Mouse (Mus musculus): ENCODE results near the gene Ube2e3.

Ube2e3 gene

DNA sequence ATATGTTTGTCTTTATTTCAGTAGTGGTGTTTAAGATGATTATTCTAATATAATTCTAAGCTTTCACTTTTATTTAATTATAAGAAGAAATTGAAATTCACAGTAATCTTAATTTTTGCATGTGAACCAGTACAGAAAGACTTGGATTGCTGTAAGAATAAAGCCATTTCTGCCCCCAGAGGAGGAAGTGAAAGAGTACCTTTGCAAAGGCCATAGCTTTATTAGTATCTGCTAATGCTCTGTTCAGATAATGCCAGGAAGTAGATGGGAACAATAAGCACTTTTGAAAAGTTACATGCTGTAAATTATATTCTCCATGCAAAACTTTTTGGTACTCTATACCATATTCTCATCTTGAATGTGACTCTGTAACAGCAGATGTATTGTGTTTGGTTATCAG is 8.1 kb downstream of the Ube2e3 start:
- intact Hi-C loops (cut with DNase I), result no loop called here

DNA sequence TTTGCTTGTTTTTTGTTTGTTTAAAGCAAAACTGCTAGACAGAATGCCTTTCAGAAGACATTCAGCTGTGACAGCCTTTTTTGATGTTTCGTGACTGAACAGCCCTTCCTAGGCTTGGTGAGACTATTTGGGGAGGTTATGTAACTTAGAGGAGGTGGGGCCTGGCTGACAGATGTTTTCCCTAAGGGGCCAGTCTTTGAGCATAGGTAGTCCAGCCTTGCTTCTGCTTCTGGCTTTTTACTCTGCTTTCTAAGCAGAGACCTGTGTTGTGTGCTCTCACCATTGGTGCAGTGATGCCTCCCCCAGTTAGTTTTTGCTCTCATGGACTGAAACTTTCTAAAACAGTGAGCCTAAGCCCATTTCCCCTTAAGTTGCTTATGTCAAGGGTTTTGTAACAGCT is 14.1 kb downstream of the Ube2e3 start:
- intact Hi-C loops (cut with DNase I), result no loop called here

- intact Hi-C loops (cut with DNase I), result no loop called here
Measured at GRCm38 (mm10) chr2:78882743-78883433, 15.0 kb downstream of the Ube2e3 start.

GRCm38 (mm10) chr2:78886446-78886845 is 18.5 kb downstream of the Ube2e3 start:
- intact Hi-C loops (cut with DNase I), result no loop called here

DNA sequence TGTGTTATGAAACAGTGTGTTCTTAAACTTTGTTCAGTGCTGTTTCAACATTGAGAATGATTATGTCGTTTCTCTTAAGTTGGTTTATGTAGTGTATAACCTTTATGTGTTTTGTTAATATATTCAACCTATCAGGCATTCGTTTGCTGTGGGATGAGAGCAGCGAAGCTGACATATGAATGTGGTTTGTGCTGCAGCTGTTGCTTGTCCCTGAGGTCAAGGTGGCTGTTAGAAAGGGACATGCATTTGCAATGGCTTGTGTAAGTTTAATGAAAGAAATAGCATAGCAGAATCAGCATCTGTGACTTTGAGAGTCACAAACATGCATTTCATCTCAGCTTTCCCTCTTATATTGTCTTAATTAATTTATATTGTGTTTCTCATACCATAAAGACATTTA is 20.3 kb downstream of the Ube2e3 start:
- intact Hi-C loops (cut with DNase I), result no loop called here

DNA sequence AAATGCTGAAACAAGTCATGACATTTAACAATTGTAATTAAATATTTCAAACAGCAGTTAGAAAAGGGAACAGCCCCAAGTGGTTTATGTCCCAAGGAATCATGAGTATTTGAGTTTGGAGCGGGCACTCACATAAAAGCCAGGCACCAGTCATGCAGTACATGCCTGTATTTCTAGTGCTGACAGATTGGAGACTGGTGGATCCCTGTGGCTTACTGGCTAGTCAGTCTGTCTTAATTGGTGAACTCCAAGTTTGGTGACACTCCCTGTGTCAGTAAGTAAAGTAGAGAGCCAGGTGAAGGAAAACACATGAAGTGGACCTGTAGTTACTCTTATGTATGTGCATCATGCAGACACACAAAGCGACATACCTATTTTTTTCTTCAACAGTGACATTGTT is 27.3 kb downstream of the Ube2e3 start:
- intact Hi-C loops (cut with DNase I), result no loop called here

DNA sequence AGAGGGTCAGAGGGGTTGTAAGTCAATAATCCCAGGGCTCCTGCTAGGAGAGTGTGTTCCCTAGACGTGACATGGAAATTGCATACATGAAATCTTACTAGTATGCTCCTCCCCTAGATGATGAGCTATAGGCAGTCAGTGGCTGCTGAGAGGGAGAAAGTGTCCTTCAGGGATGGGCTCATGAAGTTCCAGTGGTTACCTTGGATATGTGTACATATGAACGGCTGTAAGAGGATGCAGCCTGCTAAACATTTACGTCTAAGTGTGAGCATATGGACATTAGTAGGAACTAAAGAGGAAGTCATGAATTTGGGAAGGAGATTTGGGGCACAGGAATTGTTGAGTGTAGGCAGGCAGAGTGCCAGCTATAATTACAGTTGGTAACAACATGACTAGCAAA is 38.0 kb downstream of the Ube2e3 start:
- intact Hi-C loops (cut with DNase I), result no loop called here

DNA sequence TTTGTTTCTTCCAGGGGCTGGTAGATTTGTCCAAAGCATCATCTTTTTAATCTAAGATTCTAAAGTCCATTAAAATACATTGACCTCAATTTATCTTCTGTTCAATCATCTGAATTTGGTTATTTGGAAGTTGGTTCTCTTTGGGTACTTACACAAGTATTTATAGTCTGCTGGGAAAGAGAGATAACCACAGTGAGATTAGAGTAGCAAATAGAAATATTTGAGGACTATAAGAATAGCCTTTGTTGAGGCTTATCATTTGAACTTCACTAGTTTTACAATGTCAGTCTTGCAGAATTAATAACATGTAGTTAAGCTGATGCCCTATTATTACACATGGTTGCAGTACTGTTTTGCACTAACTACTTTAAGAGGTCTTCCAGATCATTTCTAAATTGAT is 43.6 kb downstream of the Ube2e3 start:
- intact Hi-C loops (cut with DNase I), result loop anchor here (5.0 kb wide), 1 partner anchor 39 kb away; no protein-coding TSS in a partner anchor

GRCm38 (mm10) chr2:78914861-78915260 is 46.9 kb downstream of the Ube2e3 start:
- intact Hi-C loops (cut with DNase I), result loop anchor here (5.0 kb wide), 1 partner anchor 43 kb away; no protein-coding TSS in a partner anchor

- intact Hi-C loops (cut with DNase I), result no loop called here
Measured at GRCm38 (mm10) chr2:78922980-78923674, 55.2 kb downstream of the Ube2e3 start.

DNA sequence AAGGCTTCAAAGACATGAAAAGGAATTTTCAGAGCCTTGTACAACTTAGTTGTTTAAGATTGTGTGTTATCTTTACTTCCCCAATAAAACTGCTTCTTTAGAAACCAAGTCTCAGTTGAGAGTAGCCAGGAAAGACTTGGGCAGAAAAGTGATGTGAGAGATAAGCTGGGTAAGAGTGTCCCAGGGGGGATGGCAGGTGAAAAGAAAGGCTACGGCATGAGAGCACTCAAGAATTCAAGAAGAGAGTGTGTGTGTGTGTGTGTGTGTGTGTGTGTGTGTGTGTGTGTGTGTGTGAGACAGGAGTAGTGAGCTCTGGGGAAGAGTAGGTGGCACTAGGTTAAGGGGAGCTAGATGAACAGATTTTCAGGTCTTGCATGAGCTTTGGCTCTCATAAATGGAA is 57.9 kb downstream of the Ube2e3 start:
- intact Hi-C loops (cut with DNase I), result no loop called here

DNA sequence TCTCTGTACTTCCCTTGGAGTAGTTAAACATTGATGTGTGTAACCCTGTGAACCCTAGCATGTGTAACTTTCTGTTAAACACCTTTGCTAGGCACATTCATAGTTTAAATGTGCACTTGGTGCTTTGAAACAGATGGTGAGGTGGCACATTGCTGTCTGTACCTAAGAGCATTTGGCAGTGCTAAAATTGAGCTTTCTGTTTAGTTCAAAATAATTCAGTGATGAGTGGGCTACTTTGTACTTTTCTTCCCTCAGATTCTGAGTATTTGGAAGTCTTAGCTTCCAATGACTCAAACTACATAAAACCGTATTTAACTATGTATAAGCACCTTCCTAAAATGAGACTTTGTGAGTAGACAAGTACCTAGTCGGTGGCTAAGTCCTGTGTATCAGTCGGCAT is 59.7 kb downstream of the Ube2e3 start:
- intact Hi-C loops (cut with DNase I), result no loop called here

DNA sequence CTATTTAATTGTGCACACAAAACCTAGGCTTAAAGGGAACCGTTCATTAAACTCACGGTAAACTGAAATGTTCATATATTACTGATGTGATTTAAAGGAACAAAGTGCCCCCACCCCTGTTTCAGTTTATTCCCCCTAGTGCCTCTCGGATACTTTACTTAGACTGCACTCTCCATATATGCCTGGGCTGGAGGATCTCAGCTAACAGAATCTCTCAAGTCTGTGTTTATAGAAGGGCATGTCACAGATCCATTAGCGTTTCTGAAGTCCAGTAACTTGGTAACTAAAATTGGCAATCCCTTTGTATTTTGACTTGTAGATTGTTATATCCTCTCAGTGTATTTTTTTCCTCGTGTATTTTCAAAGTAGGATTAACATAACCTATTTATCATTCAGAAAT is 60.2 kb downstream of the Ube2e3 start:
- intact Hi-C loops (cut with DNase I), result no loop called here

GRCm38 (mm10) chr2:78931358-78931757 is 63.4 kb downstream of the Ube2e3 start:
- intact Hi-C loops (cut with DNase I), result no loop called here

DNA sequence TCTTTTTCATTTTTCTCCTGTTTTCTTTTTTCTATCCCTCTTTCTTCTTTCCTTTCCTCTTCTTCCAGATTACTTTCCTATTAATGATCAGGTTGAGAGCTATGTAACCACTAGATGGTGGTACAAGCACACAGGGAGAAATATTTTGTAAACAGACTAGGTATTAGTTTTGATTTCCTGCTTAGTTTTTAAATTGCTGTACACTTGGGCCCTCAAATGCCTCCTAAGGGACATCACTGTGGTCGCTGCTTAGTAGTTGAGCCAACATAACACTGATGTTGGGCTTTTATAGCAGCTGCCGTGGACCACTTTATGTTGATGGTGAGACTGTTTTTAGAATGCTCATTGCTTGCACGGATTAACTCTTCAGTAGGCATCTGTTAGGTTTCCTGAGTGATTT is 91.5 kb downstream of the Ube2e3 start:
- intact Hi-C loops (cut with DNase I), result loop anchor here (2.0 to 5.0 kb wide), 2 partner anchors 305 to 538 kb away; no protein-coding TSS in a partner anchor

GRCm38 (mm10) chr2:78960288-78960687 is 92.4 kb downstream of the Ube2e3 start:
- intact Hi-C loops (cut with DNase I), result no loop called here

DNA sequence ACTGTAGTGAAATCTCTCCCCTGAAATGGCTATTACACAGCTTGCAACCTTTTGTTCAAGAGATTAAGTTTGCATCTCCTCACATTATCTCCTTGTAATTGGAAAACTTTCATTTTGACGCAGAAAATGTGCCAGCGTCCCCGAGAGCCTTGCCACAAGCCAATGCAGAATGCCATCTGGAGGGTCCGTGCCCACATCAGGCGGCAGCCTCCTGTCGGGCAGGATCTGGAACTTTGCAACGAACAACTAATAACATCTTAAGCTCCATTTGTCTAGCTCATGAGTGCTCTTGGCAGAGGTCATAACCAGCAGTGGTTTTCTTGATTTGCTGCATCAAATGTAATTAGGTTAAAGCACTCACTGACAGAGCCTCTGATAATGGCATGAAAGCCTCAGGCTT is 93.1 kb downstream of the Ube2e3 start:
- intact Hi-C loops (cut with DNase I), result no loop called here

- intact Hi-C loops (cut with DNase I), result no loop called here
Measured at GRCm38 (mm10) chr2:78961580-78961979, 93.7 kb downstream of the Ube2e3 start.

DNA sequence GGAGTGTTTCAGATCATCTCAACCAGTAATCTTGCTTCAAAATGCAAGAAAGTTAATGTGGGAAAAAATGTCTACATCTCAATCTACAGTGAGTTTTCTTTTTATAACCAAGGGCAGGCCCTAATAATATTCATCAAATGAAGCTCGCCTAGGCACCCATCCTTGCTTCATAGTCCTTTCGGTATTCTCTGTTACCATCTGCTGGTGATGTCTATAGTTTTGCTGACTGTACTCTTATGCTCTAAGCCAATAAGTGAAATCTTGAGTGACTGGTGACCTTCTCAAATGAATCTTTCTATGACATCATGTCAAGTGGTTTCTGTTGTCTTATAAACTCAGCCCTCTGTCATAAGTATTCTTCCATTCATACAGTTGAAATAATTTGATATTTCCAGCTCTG is 97.1 kb downstream of the Ube2e3 start:
- intact Hi-C loops (cut with DNase I), result no loop called here

GRCm38 (mm10) chr2:78965396-78965795 is 97.5 kb downstream of the Ube2e3 start:
- intact Hi-C loops (cut with DNase I), result no loop called here

GRCm38 (mm10) chr2:78970088-78970487 is 102.2 kb downstream of the Ube2e3 start:
- intact Hi-C loops (cut with DNase I), result no loop called here

Measured in adrenal gland (tissue).